Mouse (Mus musculus) MEL (cell line): ENCODE results near the gene F2.

Source experiments
- BHLHE40 ChIP-seq: IDR thresholded peaks from 2 replicates; pipeline ENCODE4 v1.6.1; 2012; ENCODE audit warnings: low read depth, mild to moderate bottlenecking, inconsistent platforms, low read length, improper control_type of control experiment, borderline replicate concordance
- CTCF ChIP-seq, 3 experiments: IDR thresholded peaks in 2 of 3; conservative IDR thresholded peaks in 1 of 3; 2 replicates each; pipeline ENCODE4 v1.5.1; 2011 to 2012; ENCODE audit warnings: low read length in 3 of 3, low read depth in 2 of 3, mild to moderate bottlenecking in 2 of 3, improper control_type of control experiment in 1 of 3, inconsistent platforms in 1 of 3, mixed read lengths in 1 of 3, moderate library complexity in 1 of 3; ENCODE audit not compliant: control insufficient read depth in 1 of 3, insufficient read depth in 1 of 3, poor library complexity in 1 of 3, severe bottlenecking in 1 of 3
- EP300 ChIP-seq, 2 experiments: IDR thresholded peaks; 2 replicates each; pipeline ENCODE4 v1.6.1; 2011; ENCODE audit warnings: improper control_type of control experiment in 2 of 2, low read length in 2 of 2, low read depth in 1 of 2, mild to moderate bottlenecking in 1 of 2
- GABPA ChIP-seq: IDR thresholded peaks from 2 replicates; pipeline ENCODE4 v1.6.1; 2012; ENCODE audit warnings: low read depth, mild to moderate bottlenecking, inconsistent platforms, low read length, improper control_type of control experiment, moderate library complexity
- POLR2AphosphoS2 ChIP-seq: IDR thresholded peaks from 2 replicates; pipeline ENCODE4 v1.6.1; 2011; ENCODE audit warnings: low read length, improper control_type of control experiment
- USF1 ChIP-seq: IDR thresholded peaks from 2 replicates; pipeline ENCODE4 v1.6.1; 2014; ENCODE audit warnings: low read depth, mild to moderate bottlenecking, inconsistent platforms, low read length, improper control_type of control experiment, moderate library complexity

DNA sequence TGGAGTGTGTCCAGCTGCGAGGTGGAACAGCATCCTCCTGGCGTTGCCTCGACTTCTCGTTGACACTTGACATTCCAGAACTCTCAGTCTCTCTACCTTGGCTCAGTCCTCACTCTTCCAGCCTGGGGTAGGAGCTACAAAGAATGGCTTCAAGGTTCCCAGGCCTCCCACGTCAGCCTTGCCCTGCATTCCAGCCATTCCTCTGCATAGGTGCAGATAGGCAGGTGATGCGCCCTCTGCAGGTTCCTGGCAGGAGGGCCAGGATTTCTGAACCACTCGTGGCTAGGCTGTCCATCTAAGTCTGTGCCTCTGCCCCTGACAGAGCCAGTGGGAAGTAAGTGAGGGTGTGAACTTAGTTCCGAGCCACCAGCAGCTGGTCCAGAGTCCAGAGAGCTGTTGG is 20.6 kb upstream of the F2 start:
- no peak for TF ChIP-seq USF1
- no peak for TF ChIP-seq BHLHE40
- no peak for TF ChIP-seq EP300 (IDR thresholded peaks at IDR 0.05; ENCODE audit: low read depth in 1 of 2, low read length in 2 of 2)
- TF ChIP-seq GABPA, result no peak
- peak; percentile 23 to 50 (median 35); a peak in 5 of 6 replicates for TF ChIP-seq CTCF (IDR thresholded peaks at IDR 0.05 in 2 of 3, conservative IDR thresholded peaks at IDR 0.05 in 1 of 3; ENCODE audit: control insufficient read depth in 1 of 3, insufficient read depth in 1 of 3, low read depth in 2 of 3, low read length in 3 of 3, poor library complexity in 1 of 3, severe bottlenecking in 1 of 3)
- TF ChIP-seq POLR2AphosphoS2, result no peak
